Mouse (Mus musculus) embryo, embryonic 11.5 days (tissue): ENCODE data around the gene Tex12.

Experiments used
- DNase-seq: peaks from one replicate; pipeline ENCODE4 v3.0.0-alpha.2; 2012; ENCODE audit warnings: low read depth, low spot score

Gene Tex12

DNA sequence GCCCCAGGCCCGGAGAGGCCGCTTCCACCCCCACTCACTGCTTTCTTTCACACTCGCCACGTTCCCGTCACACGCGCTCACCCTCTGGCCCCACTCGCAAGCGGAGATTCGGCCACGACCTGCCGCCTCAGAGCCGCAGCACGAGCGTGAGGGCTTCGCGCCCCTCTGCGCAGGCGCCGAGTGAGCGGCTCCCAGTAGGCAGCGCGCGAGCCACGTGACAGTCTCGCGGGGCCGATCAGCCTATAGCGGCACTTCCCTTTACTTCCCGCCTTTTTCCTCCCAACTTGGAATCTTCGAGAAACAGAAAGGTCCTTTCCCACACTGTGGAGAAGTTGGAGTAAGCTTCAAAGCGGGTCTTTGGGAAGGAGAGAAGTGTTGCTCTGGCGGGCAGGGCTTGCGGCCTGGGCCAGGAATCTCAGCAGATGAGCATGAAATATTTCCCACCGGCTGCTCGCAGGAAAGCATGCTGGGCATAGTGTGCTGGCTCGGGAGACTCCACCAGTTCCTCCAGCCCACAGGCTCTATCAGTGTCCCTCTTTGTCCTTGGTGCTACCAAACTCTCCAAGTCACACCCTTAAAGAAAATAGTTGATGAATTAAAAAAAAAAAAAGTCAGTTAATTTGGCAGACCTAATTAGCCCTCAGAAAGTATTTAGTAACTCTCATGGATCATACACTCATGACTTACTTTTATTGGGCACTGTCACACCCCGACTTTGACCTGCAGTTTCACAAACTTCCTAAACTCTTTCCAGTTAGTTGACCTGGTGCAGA lies at the start of gene Tex12:
Tex12 (minus strand) TSS at position 181 of the 773 bp plus-strand sequence.
- no peak for DNase-seq

GRCm38 (mm10) chr9:50604338-50604737 lies 43.2 kb upstream of the Tex12 start:
- no peak for DNase-seq

GRCm38 (mm10) chr9:50603998-50604324 lies 42.8 kb upstream of the Tex12 start:
- DNase-seq, result no peak

- DNase-seq, result peak; percentile 91
These were observed 42.3 kb upstream of the Tex12 start, which contains the start of the genes Sdhd and Timm8b for GRCm38 (mm10) chr9:50603189-50603997. Sdhd (minus strand) TSS chr9:50603812. Timm8b (plus strand) TSS chr9:50603910.

DNA sequence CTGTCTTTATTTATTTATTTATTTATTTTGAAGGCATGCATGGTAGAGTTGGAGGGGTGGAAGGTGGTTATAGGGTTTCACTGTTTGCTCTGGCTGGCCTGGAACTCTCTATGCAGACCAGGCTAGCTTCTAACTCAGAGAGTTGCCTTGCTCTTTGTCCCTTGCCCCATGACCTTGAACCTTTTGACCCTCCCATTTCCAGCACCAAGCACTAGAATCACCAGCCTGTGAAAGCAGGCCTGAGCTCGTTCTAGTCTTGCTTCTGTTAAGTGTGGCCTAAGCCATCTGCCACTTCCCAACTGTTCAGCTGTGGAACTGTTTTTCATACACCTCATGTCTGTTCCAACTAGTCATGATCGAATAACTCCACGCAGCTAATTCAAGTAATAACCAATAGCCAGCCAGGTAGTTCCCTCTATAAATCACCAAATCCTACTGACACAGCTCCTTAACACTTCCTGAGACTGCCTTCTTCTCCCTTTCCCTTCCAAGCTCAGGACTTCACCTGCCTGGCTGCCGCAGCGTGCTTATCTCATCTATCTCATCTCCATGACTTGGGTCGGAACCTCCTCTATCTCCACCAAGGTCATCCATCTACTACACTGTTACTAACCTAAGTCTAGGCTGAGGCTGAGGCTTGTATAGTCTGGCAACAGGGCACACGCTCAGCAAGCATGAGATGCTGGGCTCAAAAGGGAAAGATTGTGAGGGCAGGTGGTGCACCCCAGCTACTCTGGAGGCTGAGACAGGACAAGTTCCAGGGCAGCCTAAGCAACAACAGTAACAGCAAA lies 41.1 kb upstream of the Tex12 start:
- DNase-seq, result no peak

- DNase-seq, result no peak
These were observed 40.4 kb upstream of the Tex12 start for GRCm38 (mm10) chr9:50601536-50601935.

GRCm38 (mm10) chr9:50596973-50597372 lies 35.8 kb upstream of the Tex12 start:
- DNase-seq, result no peak

DNA sequence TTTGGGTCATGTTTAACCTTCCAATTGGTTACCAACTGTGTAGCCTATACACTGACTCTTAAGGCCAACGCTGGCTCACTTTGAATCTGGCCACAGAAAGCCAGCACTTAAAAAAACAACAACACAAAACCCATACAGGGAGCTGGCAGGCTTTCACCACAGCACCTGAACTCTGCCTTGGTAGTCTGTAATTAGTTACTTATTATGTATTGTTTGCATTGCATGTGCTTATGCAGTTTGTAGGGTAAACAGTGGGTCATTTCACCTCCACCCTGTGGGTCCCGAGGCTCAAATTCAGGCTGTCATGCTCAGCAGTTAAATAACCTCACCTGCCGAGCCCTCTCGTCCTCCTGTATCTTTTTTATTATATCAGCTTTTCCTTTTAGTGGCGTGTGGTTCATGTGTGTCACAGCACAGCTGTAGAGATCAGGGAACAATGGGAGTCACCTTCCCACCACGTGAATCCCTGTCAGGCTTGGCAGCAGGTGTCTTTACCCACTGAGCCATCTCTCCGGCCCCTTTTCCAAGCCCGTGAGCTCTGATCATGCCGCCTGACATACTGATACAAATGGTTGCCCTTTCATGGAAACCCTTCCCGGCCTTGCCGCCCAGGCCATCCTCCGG lies 33.8 kb upstream of the Tex12 start:
- no peak for DNase-seq

GRCm38 (mm10) chr9:50593544-50593943 lies 32.4 kb upstream of the Tex12 start:
- no peak for DNase-seq

DNA sequence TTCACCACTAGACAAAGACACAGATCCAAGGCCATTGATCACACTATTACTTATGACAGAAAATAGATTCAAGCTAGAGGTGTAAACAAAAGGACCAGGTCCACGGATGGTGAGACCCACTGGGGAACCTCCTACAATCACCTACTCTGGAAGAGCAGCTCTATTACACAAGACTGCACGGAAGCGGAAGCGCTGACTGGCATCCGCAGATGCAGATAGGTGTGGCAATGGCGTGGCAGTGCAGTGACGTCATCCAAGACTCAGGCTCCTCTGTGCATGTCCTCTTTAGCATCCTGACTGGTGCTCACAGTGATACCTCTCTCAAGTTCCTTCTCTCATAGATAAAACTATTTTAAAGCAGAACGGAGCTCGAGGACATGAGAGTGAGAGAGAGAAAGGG lies 31.8 kb upstream of the Tex12 start:
- DNase-seq, result no peak

- DNase-seq, result no peak
These were observed 29.9 kb upstream of the Tex12 start for GRCm38 (mm10) chr9:50590856-50591518.

GRCm38 (mm10) chr9:50586955-50587354 lies 25.8 kb upstream of the Tex12 start:
- DNase-seq, result no peak

DNA sequence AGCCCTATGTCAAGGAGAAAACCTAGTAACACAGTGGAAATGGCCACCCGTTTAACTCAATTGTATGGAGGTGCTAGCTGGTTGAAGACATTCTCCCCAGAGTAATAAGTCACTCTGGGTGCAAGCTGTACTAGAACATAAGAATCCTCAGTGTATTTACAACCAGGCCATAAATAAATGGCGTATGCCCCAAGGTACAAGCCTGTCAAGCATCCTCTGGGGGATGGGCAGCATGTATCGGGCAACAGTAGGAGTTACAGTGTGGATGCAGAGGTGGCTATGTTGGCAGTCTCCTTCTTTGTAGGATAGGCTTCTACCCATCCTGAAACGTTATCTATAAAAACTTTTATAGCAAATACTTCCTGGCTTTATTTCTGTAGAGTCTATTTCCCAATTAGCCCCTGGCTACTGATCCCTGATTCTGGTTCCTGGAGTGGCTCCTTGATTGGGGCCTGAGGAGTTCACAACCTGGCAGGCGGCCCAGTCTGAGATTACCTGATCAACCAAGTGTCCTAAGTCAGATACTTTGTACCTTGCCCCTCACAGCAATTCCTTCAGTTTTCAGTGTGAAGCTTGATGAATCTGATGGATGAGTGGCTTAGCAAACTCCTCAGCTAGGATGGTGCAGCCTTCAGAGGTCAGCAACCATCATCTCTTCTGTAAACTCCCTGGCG lies 24.2 kb upstream of the Tex12 start:
- no peak for DNase-seq

GRCm38 (mm10) chr9:50580370-50580769 lies 19.2 kb upstream of the Tex12 start:
- DNase-seq, result no peak

- DNase-seq, result no peak
These were observed 8.7 kb upstream of the Tex12 start for GRCm38 (mm10) chr9:50569599-50570525.

DNA sequence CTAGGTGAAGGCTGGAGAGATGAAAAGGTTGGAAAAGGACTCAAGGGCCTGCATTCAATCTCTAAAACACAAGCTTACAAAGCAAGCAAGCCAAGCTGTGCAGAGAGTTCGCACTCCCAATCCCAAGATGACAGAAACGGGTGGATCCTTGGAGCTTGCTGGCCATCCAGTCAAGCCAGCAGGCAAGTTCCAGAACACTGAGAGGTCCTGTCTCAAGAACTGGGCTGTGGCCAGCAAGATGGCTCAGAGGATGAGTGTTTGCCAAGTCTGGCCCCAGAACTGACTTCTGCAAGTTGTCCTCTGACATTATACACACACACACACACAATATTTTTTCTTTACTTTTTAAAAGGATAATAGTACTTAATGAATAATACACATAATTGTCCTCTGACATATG lies 6.8 kb upstream of the Tex12 start:
- no peak for DNase-seq

DNA sequence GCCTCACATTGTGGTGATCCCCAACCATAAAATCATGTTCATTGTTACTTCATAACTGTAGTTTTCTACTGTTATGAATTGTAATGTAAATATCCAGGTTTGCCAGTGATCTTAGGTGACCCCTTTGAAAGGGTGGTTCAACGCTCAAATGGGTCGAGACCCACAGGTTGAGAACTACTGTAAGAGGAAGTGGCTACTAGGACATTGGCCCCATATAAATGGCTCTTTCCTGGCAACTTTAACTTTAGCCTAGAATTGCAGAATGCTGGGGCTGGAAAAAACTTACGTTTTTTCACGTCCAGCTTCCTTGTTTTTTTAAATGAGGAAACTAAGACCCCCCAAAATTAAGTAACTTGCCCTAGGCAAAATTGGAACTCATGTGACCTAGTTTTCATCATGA lies 6.2 kb upstream of the Tex12 start:
- DNase-seq, result no peak

DNA sequence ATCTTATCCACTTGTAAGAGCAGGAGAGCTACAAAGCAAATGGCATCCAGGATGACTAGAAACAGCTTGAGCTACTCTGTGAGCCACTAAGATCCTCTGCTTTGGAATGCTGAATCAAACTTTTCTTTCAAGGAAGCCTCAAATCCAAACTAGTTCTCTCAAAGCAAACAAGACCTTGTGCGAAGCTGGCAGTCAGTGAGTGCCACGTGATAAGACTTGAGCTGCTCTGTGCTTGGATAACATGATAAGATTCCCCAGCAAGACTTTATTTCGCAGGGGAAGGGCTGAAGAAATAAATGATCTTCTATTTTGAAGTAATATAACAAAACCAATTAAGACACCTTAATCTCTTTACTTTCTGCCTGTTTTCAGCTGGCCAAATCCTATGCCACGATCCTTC lies 4.8 kb upstream of the Tex12 start:
- no peak for DNase-seq

GRCm38 (mm10) chr9:50565173-50565572 lies 4.0 kb upstream of the Tex12 start:
- no peak for DNase-seq
